Mouse (Mus musculus): ENCODE data around the gene Rnf10. TPM values are rescaled to one million over a fixed set of nuclear protein-coding genes. Genes with fewer than 3 reads are reported as not detected.
"Not testable (repeated sequence)": the region's sequence is repeated elsewhere in the genome, so short reads cannot be mapped to it uniquely, and the experiment has no call there.

The Rnf10 gene
- total RNA-seq (2021) = 100 to 1,000 TPM; 253 to 265 TPM
- long read RNA-seq, experiment 1, transcript Rnf10-202 (17 exons, 3,112 nt) = major isoform, 198 of 279 reads
- long read RNA-seq, experiment 1, transcript Rnf10-201 (17 exons, 3,106 nt) = minor isoform, 33 of 279 reads
- long read RNA-seq, experiment 1, transcript Rnf10-203 (17 exons, 3,476 nt) = minor isoform, 10 of 279 reads
- long read RNA-seq, experiment 1, partial matches to known transcripts = 10 of 279 reads
- long read RNA-seq, experiment 1, other reads (novel, unspliced or antisense) = 27 of 279 reads
- long read RNA-seq, experiment 2, transcript Rnf10-201 (17 exons, 3,106 nt) = minor isoform, 33 of 280 reads
- long read RNA-seq, experiment 2, transcript Rnf10-203 (17 exons, 3,476 nt) = minor isoform, 11 of 280 reads
- long read RNA-seq, experiment 2, transcript Rnf10-202 (17 exons, 3,112 nt) = major isoform, 191 of 280 reads
- long read RNA-seq, experiment 2, partial matches to known transcripts = 12 of 280 reads
- long read RNA-seq, experiment 2, other reads (novel, unspliced or antisense) = 32 of 280 reads

GRCm38 (mm10) chr5:115272812-115273548 lies at the start of gene Rnf10:
Rnf10 (minus strand) TSS chr5:115272898.
- peak; percentile 97 to 99 for DNase-seq (ENCODE audit: extremely low spot score in 1 of 2, low spot score in 2 of 2)
- intact Hi-C loops (cut with DNase I) = no loop called here
- H3K27ac ChIP-seq = peak within 1 kb of the TSS; percentile 92
- peak within 1 kb of the TSS; percentile 98 for H3K4me3 ChIP-seq
- no peak for TF ChIP-seq CTCF (IDR thresholded peaks at IDR 0.05)

DNA sequence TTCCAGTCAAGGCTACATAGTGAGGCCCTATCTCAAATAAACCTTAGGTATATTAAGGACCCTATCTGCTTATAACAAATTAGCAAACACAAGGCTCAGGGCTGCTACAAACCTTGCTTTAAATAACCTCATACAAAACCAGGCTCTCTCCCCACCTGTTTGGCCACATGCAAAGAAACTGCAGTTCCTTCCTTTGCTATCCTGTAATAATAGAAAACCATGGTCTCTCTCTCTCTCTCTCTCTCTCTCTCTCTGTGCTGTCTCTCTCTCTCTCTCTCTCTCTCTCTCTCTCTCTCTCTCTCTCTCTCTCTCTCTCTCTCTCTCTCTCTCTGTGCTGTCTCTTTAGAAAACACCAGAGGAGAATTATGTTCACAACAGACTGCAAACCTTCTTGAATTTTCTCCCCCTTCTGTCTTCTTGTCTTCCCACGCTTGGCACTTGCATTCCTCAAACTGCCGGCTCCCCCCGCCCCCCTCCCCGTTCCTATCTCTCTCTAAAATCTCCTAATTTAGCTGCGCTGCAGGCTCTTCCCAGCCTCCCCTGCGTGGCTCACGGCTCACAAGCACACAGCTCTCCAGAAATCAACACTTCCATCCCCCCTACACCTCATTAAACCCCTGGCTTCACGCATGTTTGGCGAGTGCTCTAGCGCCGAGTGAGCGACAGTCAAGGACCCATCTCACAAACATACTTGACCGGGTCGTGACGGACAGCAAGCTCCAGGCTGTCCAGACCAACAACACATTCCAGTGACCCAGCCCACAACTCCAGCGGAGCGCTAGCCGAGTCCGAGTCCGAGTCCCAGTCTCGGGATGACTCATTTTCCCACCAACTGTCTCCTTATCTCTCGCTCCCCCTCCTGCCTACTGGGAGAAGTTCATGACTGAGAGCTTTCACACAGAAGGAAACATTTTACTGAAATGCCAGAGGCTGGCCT lies 46.6 kb upstream of the Rnf10 start:
- peak overlapping the region; percentile 87 for H3K27ac ChIP-seq
- TF ChIP-seq CTCF (IDR thresholded peaks at IDR 0.05) = peak; percentile 54
- intact Hi-C loops (cut with DNase I) = loop anchor here (1.0 kb wide), 1 partner anchor 19 kb away; the partner anchor contains the start of gene Dynll1
- DNase-seq (ENCODE audit: extremely low spot score in 1 of 2, low spot score in 2 of 2) = peak; percentile 75 to 76
- H3K4me3 ChIP-seq = peak overlapping the region; percentile 28

- Histone ChIP-seq H3K27ac (peak overlapping the region; percentile 85), H3K4me3 (no peak overlapping the region)
- no peak for DNase-seq (ENCODE audit: extremely low spot score in 1 of 2, low spot score in 2 of 2)
- intact Hi-C loops (cut with DNase I) = no loop called here
- no peak for TF ChIP-seq CTCF (IDR thresholded peaks at IDR 0.05)
These were observed 45.1 kb upstream of the Rnf10 start for GRCm38 (mm10) chr5:115317645-115318328.

DNA sequence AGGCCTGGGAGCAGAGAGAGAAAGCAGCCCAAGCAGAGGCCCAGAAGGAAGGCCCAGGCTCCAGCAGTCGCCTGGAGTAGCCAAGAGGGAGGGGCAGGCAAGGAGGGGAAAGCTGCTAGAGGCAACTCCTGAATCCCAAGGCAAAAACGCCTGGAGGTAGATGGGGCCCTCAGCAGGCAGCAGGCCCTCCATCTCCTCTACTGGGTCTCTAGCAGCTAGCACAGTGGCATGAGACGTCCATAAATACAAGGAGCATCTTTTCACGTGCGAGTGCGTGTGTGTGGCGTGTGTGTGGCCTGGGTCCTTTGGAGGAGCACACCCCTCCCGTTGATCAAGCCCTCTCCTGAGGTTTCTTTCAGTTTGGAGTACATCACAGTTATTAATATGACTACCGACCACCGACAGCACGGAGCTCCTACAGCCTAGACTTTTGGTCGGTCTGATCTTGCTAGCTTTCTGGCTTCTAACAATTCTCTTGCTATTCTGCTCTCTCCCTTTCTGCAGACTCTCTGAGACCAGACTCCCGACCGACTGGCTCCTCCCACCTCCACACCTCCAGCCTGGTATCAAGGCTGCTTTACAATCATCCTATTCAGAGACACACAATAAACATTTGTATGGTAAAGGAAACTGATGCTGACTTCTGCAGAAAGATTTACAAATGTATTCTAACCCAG lies 44.4 kb upstream of the Rnf10 start:
- DNase-seq (ENCODE audit: extremely low spot score in 1 of 2, low spot score in 2 of 2) = no peak
- Histone ChIP-seq H3K27ac (peak overlapping the region; percentile 85), H3K4me3 (no peak overlapping the region)
- intact Hi-C loops (cut with DNase I) = no loop called here
- no peak for TF ChIP-seq CTCF (IDR thresholded peaks at IDR 0.05)

DNA sequence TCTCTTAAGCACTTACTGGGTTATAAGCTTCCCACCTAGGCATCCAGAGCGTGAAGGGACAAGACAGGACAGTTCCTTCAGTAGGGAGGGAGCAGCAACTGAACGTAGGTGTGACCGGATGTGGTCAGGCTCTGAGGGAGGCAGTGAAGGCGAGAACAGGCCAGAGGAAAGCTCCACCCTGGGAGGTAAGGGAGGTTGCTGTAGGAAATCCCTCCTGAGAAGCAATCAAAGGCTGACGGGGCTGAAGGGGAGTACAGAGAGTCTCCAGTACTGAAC lies 40.9 kb upstream of the Rnf10 start:
- Histone ChIP-seq H3K4me3 (no peak overlapping the region), H3K27ac (no peak overlapping the region)
- DNase-seq (ENCODE audit: extremely low spot score in 1 of 2, low spot score in 2 of 2) = no peak
- TF ChIP-seq CTCF (IDR thresholded peaks at IDR 0.05) = no peak
- intact Hi-C loops (cut with DNase I) = no loop called here

DNA sequence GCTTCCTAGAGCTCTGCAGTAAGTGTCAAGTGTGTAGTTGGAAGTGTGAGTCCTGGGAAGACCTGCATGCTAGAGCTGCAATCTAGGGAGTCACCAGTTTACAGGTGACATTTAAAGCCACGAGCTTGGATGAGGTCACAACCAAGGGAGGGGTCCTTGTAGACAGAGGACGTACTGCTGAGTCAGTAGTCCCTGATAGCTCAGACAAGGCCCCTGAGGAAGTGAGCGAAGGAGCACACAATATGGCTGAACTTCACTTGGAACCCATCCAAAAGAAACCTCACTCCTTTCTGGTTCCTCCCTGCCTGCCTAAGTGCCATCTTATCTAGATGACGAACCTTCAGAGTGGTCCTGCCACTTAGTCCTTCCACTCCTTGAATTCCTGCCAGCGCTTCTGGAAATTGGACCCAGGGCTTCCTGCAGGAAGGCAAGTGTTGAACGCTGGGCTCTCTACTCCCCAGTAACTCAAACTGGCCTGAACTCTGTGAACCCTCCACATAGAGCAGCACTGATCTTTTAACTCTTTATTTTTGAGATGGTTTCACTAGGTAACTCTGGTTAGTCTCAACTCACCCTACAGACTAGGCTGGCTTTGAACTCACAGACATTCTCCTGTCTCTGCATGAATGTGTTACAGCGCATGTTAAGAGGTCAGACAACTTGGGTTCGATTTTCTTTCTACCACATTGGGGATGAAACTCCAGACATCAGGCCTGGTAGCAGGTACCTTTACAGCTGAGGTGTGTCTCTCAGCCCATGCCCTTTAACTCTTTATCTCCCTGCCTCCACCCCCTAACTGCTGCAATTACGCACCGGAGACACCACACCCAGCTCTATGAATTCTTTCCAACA lies 40.3 kb upstream of the Rnf10 start:
- Histone ChIP-seq H3K27ac (no peak overlapping the region), H3K4me3 (no peak overlapping the region)
- no peak for TF ChIP-seq CTCF (IDR thresholded peaks at IDR 0.05)
- intact Hi-C loops (cut with DNase I) = no loop called here
- DNase-seq (ENCODE audit: extremely low spot score in 1 of 2, low spot score in 2 of 2) = no peak

GRCm38 (mm10) chr5:115312354-115312753 lies 39.7 kb upstream of the Rnf10 start:
- Histone ChIP-seq H3K4me3 (no peak overlapping the region), H3K27ac (no peak overlapping the region)
- intact Hi-C loops (cut with DNase I) = no loop called here
- DNase-seq (ENCODE audit: extremely low spot score in 1 of 2, low spot score in 2 of 2) = no peak
- no peak for TF ChIP-seq CTCF (IDR thresholded peaks at IDR 0.05)

- H3K27ac ChIP-seq; intact Hi-C loops (cut with DNase I); DNase-seq (ENCODE audit: extremely low spot score in 1 of 2, low spot score in 2 of 2); H3K4me3 ChIP-seq: not testable (repeated sequence)
These were observed 29.5 kb upstream of the Rnf10 start for GRCm38 (mm10) chr5:115302190-115302589.

DNA sequence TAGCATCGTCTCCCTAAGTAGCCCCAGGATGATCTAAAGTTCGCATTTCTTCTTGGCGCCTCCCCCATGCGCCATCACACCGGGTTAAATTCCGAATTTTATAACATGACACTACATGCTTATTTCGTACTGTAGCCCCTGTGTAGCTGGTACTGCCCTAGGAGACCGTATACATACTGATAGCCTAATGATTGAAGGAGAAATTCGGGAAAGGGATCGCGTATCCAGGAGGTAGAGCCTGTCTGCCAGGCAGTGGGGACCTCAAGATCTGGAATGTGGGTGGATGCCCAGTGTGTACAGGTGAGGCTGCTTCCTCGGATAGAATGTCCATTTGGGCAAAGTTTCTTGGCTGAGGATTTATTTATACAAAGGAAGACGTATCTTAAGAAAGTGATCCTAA lies 28.9 kb upstream of the Rnf10 start:
- intact Hi-C loops (cut with DNase I) = loop anchor here (2.0 kb wide), 2 partner anchors 39 to 47 kb away; partner anchors contain the start of genes Cox6a1, Gatc and Triap1
- Histone ChIP-seq H3K27ac (peak overlapping the region; percentile 84), H3K4me3 (peak overlapping the region; percentile 94)
- no peak for DNase-seq (ENCODE audit: extremely low spot score in 1 of 2, low spot score in 2 of 2)
- no peak for TF ChIP-seq CTCF (IDR thresholded peaks at IDR 0.05)
